Mouse (Mus musculus) hindbrain, embryonic 16.5 days (tissue): Measurements from ENCODE around the gene Cntn2. TPM values are rescaled to one million over a fixed set of nuclear protein-coding genes. Genes with fewer than 3 reads are reported as not detected.
A peak's percentile ranks its signal among the peaks of the same experiment; 100 is the strongest.

Experiments
- ATAC-seq: fragments of 200-750 bp; cut with Nextera tagmentation; 2 replicates; pipeline ENCODE4 v1.8.0; 2017; ENCODE audit warnings: moderate TSS enrichment, moderate library complexity
- H3K27ac ChIP-seq: fragments of 300-500 bp; sonication (generic); 2 replicates; pipeline ENCODE4 v1.5.1; 2014; ENCODE audit warnings: low read depth, mild to moderate bottlenecking, control low read depth, low read length, moderate library complexity
- H3K27me3 ChIP-seq: fragments of 300-500 bp; sonication (generic); replicated peaks from 2 replicates; pipeline ENCODE4 v1.6.1; 2014; ENCODE audit warnings: low read length; ENCODE audit not compliant: control insufficient read depth, insufficient read depth
- H3K36me3 ChIP-seq: fragments of 300-500 bp; sonication (generic); 2 replicates; pipeline ENCODE4 v1.6.1; 2014; ENCODE audit warnings: mild to moderate bottlenecking, low read length, moderate library complexity, mixed read lengths; ENCODE audit not compliant: control insufficient read depth, insufficient read depth
- H3K4me1 ChIP-seq: fragments of 300-500 bp; sonication (generic); 2 replicates; pipeline ENCODE4 v1.6.1; 2014; ENCODE audit warnings: low read depth, low read length; ENCODE audit not compliant: control insufficient read depth, insufficient read depth
- H3K4me2 ChIP-seq: fragments of 300-500 bp; sonication (generic); 2 replicates; pipeline ENCODE4 v1.6.1; 2014; ENCODE audit warnings: mild to moderate bottlenecking, low read length, control low read depth, moderate library complexity
- H3K4me3 ChIP-seq: fragments of 300-500 bp; sonication (generic); 2 replicates; pipeline ENCODE4 v1.5.1; 2014; ENCODE audit warnings: mild to moderate bottlenecking, low read length, control low read depth, moderate library complexity
- H3K9ac ChIP-seq: fragments of 300-500 bp; sonication (generic); 2 replicates; pipeline ENCODE4 v1.6.1; 2014; ENCODE audit warnings: low read depth, mild to moderate bottlenecking, control low read depth, low read length, moderate library complexity
- H3K9me3 ChIP-seq: fragments of 300-500 bp; sonication (generic); 2 replicates; pipeline ENCODE4 v1.6.1; 2014; ENCODE audit warnings: mild to moderate bottlenecking, low read length, moderate library complexity; ENCODE audit not compliant: control insufficient read depth
- WGBS: fragments of 180-500 bp; shearing (Covaris S2); extraction: QIAGEN DNeasy Blood & Tissue Kit; methylation state at CpG from one replicate; pipeline ENCODE4 v1.1.7; 2014; 5-methylcytosine and 5-hydroxymethylcytosine counted together
- polyA plus RNA-seq: library from polyadenylated mRNA; unstranded; fragments of >200 nt; fragmentation: Nextera tagmentation; extraction: Ambion mirVana; gene quantifications from 2 replicates; pipeline ENCODE4 v1.2.1, GENCODE M21; 2015

The Cntn2 gene
- polyA plus RNA-seq, 1 experiment from 2014 or later = 24.3 TPM

- H3K4me2 ChIP-seq = no peak overlapping the region
- WGBS = 74% methylated on average over 5 of the region's 5 CpGs
- H3K9ac ChIP-seq = no peak overlapping the region
- peaks cover 18% of the 10 kb centered on the region for H3K4me1 ChIP-seq
- no peak overlapping the region for H3K4me3 ChIP-seq
- no peaks in the 10 kb centered on the region for H3K36me3 ChIP-seq
- no peak overlapping the region for H3K27ac ChIP-seq
- H3K27me3 ChIP-seq = no peaks in the 10 kb centered on the region
- no peak for ATAC-seq
- H3K9me3 ChIP-seq = no peaks in the 10 kb centered on the region
Observed at GRCm38 (mm10) chr1:132537736-132538135, 5.3 kb downstream of the Cntn2 start.

- peaks cover 13% of the 10 kb centered on the region for H3K4me1 ChIP-seq
- WGBS = 78% methylated on average over 3 of the region's 3 CpGs
- no peaks in the 10 kb centered on the region for H3K9me3 ChIP-seq
Observed at GRCm38 (mm10) chr1:132536416-132536815, 6.6 kb downstream of the Cntn2 start.

GRCm38 (mm10) chr1:132535541-132535940, 7.5 kb downstream of the Cntn2 start:
- Histone ChIP-seq H3K27me3 (no peaks in the 10 kb centered on the region), H3K9ac (no peak overlapping the region), H3K9me3 (no peaks in the 10 kb centered on the region), H3K27ac (no peak overlapping the region), H3K36me3 (no peaks in the 10 kb centered on the region), H3K4me1 (peaks cover 15% of the 10 kb centered on the region), H3K4me3 (no peak overlapping the region), H3K4me2 (no peak overlapping the region)
- ATAC-seq = no peak
- 90% methylated on average over 4 of the region's 4 CpGs for WGBS

More at GRCm38 (mm10) chr1:132536416-132536815, 6.6 kb downstream of the Cntn2 start:
- Histone ChIP-seq H3K27ac (no peak overlapping the region), H3K27me3 (no peaks in the 10 kb centered on the region), H3K9ac (no peak overlapping the region), H3K4me2 (no peak overlapping the region), H3K4me3 (no peak overlapping the region), H3K36me3 (no peaks in the 10 kb centered on the region)
- no peak for ATAC-seq

GRCm38 (mm10) chr1:132533840-132534239, 9.2 kb downstream of the Cntn2 start:
- Histone ChIP-seq H3K27ac (no peak overlapping the region), H3K27me3 (no peaks in the 10 kb centered on the region), H3K9me3 (no peaks in the 10 kb centered on the region), H3K4me2 (0 out of 2 replicates have a peak overlapping the region, but pooled peaks have one; percentile 2), H3K4me1 (peaks cover 16% of the 10 kb centered on the region), H3K4me3 (no peak overlapping the region), H3K36me3 (no peaks in the 10 kb centered on the region), H3K9ac (peak overlapping the region; percentile 38)
- ATAC-seq = 0 out of 2 replicates have a peak, but pooled peaks have one; percentile 10
- 1% methylated on average over 8 of the region's 8 CpGs for WGBS

- Histone ChIP-seq H3K4me1 (peaks cover 16% of the 10 kb centered on the region), H3K27ac (no peak overlapping the region), H3K9ac (no peak overlapping the region), H3K36me3 (0 out of 2 replicates have a peak, but pooled peaks cover 1% of the 10 kb centered on the region), H3K27me3 (no peaks in the 10 kb centered on the region), H3K4me3 (no peak overlapping the region), H3K9me3 (no peaks in the 10 kb centered on the region), H3K4me2 (no peak overlapping the region)
- WGBS = 70% methylated on average over 9 of the region's 9 CpGs
- no peak for ATAC-seq
Observed at GRCm38 (mm10) chr1:132532521-132532920, 10.5 kb downstream of the Cntn2 start.

- peak; percentile 37 for ATAC-seq
- 3% methylated on average over 5 of the region's 5 CpGs for WGBS
- Histone ChIP-seq H3K4me1 (peaks cover 22% of the 10 kb centered on the region), H3K27me3 (no peaks in the 10 kb centered on the region), H3K9me3 (no peaks in the 10 kb centered on the region), H3K27ac (no peak overlapping the region), H3K9ac (peak overlapping the region; percentile 27), H3K4me3 (no peak overlapping the region), H3K4me2 (no peak overlapping the region), H3K36me3 (0 out of 2 replicates have a peak, but pooled peaks cover 2% of the 10 kb centered on the region)
Observed at GRCm38 (mm10) chr1:132530631-132531191, 12.3 kb downstream of the Cntn2 start.

GRCm38 (mm10) chr1:132528647-132529334, 14.3 kb downstream of the Cntn2 start:
- Histone ChIP-seq H3K4me3 (no peak overlapping the region), H3K4me1 (peaks cover 18% of the 10 kb centered on the region), H3K4me2 (no peak overlapping the region), H3K36me3 (peaks cover 2% of the 10 kb centered on the region; the same call in 1 of the 2 replicates), H3K27ac (no peak overlapping the region), H3K9ac (no peak overlapping the region; the same call in 1 of the 2 replicates), H3K9me3 (no peaks in the 10 kb centered on the region), H3K27me3 (no peaks in the 10 kb centered on the region)
- ATAC-seq = no peak
- WGBS = 92% methylated on average over 19 of the region's 19 CpGs

GRCm38 (mm10) chr1:132528071-132528470, 15.0 kb downstream of the Cntn2 start:
- Histone ChIP-seq H3K27me3 (no peaks in the 10 kb centered on the region), H3K27ac (no peak overlapping the region), H3K9me3 (no peaks in the 10 kb centered on the region), H3K4me1 (peaks cover 15% of the 10 kb centered on the region), H3K4me2 (no peak overlapping the region), H3K4me3 (no peak overlapping the region), H3K9ac (no peak overlapping the region), H3K36me3 (peaks cover 2% of the 10 kb centered on the region)
- WGBS = 92% methylated on average over 13 of the region's 13 CpGs
- no peak for ATAC-seq

- Histone ChIP-seq H3K4me2 (no peak overlapping the region), H3K36me3 (peaks cover 19% of the 10 kb centered on the region)
Observed at GRCm38 (mm10) chr1:132525832-132526231, 17.2 kb downstream of the Cntn2 start.

More at GRCm38 (mm10) chr1:132525832-132526231, 17.2 kb downstream of the Cntn2 start:
- Histone ChIP-seq H3K4me3 (no peak overlapping the region), H3K9me3 (no peaks in the 10 kb centered on the region), H3K27ac (peak overlapping the region; percentile 60), H3K4me1 (peaks cover 11% of the 10 kb centered on the region), H3K27me3 (no peaks in the 10 kb centered on the region), H3K9ac (peak overlapping the region; percentile 57)
- peak; percentile 79 for ATAC-seq
- WGBS = 6% methylated on average over 10 of the region's 10 CpGs
